Mouse (Mus musculus): Measurements from ENCODE around the gene Krt87. TPM values are rescaled to one million over a fixed set of nuclear protein-coding genes. Genes with fewer than 3 reads are reported as not detected.

Gene Krt87
- polyA plus RNA-seq, 1 experiment from 2014 or later = 0.21 TPM

- no peak overlapping the region for H3K4me2 ChIP-seq (replicated peaks)
- no peak overlapping the region for H3K27ac ChIP-seq
- no peak overlapping the region for H3K9ac ChIP-seq
- no peak overlapping the region for H3K4me3 ChIP-seq (replicated peaks)
- WGBS = 79% methylated on average over 6 of the region's 6 CpGs
- H3K4me1 ChIP-seq (replicated peaks) = peaks cover 8% of the 10 kb centered on the region
- H3K9me3 ChIP-seq = no peaks in the 10 kb centered on the region
- no peaks in the 10 kb centered on the region for H3K36me3 ChIP-seq
- no peaks in the 10 kb centered on the region for H3K27me3 ChIP-seq (replicated peaks)
- no peak for ATAC-seq
These were observed 53.5 kb downstream of the Krt87 start for GRCm38 (mm10) chr15:101385064-101385463.

GRCm38 (mm10) chr15:101384610-101385009, 54.0 kb downstream of the Krt87 start:
- H3K27me3 ChIP-seq (replicated peaks) = no peaks in the 10 kb centered on the region
- H3K4me3 ChIP-seq (replicated peaks) = no peak overlapping the region
- no peak overlapping the region for H3K27ac ChIP-seq
- H3K9ac ChIP-seq = no peak overlapping the region
- ATAC-seq = no peak
- no peaks in the 10 kb centered on the region for H3K36me3 ChIP-seq
- H3K4me1 ChIP-seq (replicated peaks) = peaks cover 8% of the 10 kb centered on the region
- H3K9me3 ChIP-seq = no peaks in the 10 kb centered on the region
- H3K4me2 ChIP-seq (replicated peaks) = no peak overlapping the region
- 80% methylated on average over 7 of the region's 7 CpGs for WGBS

GRCm38 (mm10) chr15:101382811-101383210, 55.8 kb downstream of the Krt87 start:
- Histone ChIP-seq H3K9ac (no peak overlapping the region), H3K4me1 (replicated peaks) (peaks cover 4% of the 10 kb centered on the region), H3K4me3 (replicated peaks) (no peak overlapping the region), H3K9me3 (no peaks in the 10 kb centered on the region), H3K27ac (no peak overlapping the region), H3K4me2 (replicated peaks) (no peak overlapping the region), H3K27me3 (replicated peaks) (no peaks in the 10 kb centered on the region), H3K36me3 (no peaks in the 10 kb centered on the region)
- WGBS = 87% methylated on average over 11 of the region's 11 CpGs
- ATAC-seq = no peak

- no peaks in the 10 kb centered on the region for H3K27me3 ChIP-seq (replicated peaks)
- peaks cover 4% of the 10 kb centered on the region for H3K4me1 ChIP-seq (replicated peaks)
- no peak overlapping the region for H3K4me3 ChIP-seq (replicated peaks)
- H3K36me3 ChIP-seq = no peaks in the 10 kb centered on the region
- no peak overlapping the region for H3K27ac ChIP-seq
- no peak overlapping the region for H3K9ac ChIP-seq
- no peak overlapping the region for H3K4me2 ChIP-seq (replicated peaks)
- H3K9me3 ChIP-seq = no peaks in the 10 kb centered on the region
- WGBS = 43% methylated on average over 9 of the region's 9 CpGs
- no peak for ATAC-seq
These were observed 56.8 kb downstream of the Krt87 start for GRCm38 (mm10) chr15:101381758-101382157.

Other genes starting within 250 kb of the Krt87 start
- gene Grasp, start 214.6 kb downstream of the Krt87 start, polyA plus RNA-seq (2015; fragmentation: Nextera tagmentation; extraction: Ambion mirVana) = 3.9 and 4.8 TPM in 2 replicates
- 7.9 and 8.9 TPM in 2 replicates for gene Nr4a1, start 184.5 kb downstream of the Krt87 start, polyA plus RNA-seq (2015; fragmentation: Nextera tagmentation; extraction: Ambion mirVana)
- 61.1 and 62.0 TPM in 2 replicates for gene Atg101, start 154.5 kb downstream of the Krt87 start, polyA plus RNA-seq (2015; fragmentation: Nextera tagmentation; extraction: Ambion mirVana)
- 4.1 TPM in 2 replicates for gene 6030408B16Rik, start 145.6 kb downstream of the Krt87 start, polyA plus RNA-seq (2015; fragmentation: Nextera tagmentation; extraction: Ambion mirVana)
- 1.2 TPM in 2 replicates for gene Krt80, start 68.6 kb downstream of the Krt87 start, polyA plus RNA-seq (2015; fragmentation: Nextera tagmentation; extraction: Ambion mirVana)
- gene Krt7, start 27.8 kb downstream of the Krt87 start, polyA plus RNA-seq (2015; fragmentation: Nextera tagmentation; extraction: Ambion mirVana) = 134 and 137 TPM in 2 replicates
- gene Krt88, start 8.9 kb upstream of the Krt87 start, polyA plus RNA-seq (2015; fragmentation: Nextera tagmentation; extraction: Ambion mirVana) = not detected in 2 replicates
- gene Krt81, start 24.9 kb upstream of the Krt87 start, polyA plus RNA-seq (2015; fragmentation: Nextera tagmentation; extraction: Ambion mirVana) = not detected in 2 replicates
- 0.14 TPM in 1 of 2 replicates, not detected in the other for gene Krt86, start 34.7 kb upstream of the Krt87 start, polyA plus RNA-seq (2015; fragmentation: Nextera tagmentation; extraction: Ambion mirVana)
- gene Krt83, start 52.7 kb upstream of the Krt87 start, polyA plus RNA-seq (2015; fragmentation: Nextera tagmentation; extraction: Ambion mirVana) = 0.19 TPM in 1 of 2 replicates, not detected in the other
- gene Gm49425, start 78.5 kb upstream of the Krt87 start, polyA plus RNA-seq (2015; fragmentation: Nextera tagmentation; extraction: Ambion mirVana) = not detected in 2 replicates
- gene Krt84, start 94.0 kb upstream of the Krt87 start, polyA plus RNA-seq (2015; fragmentation: Nextera tagmentation; extraction: Ambion mirVana) = 0.13 and 0.29 TPM in 2 replicates
- not detected in 2 replicates for gene Krt82, start 111.9 kb upstream of the Krt87 start, polyA plus RNA-seq (2015; fragmentation: Nextera tagmentation; extraction: Ambion mirVana)
- gene Krt90, start 124.1 kb upstream of the Krt87 start, polyA plus RNA-seq (2015; fragmentation: Nextera tagmentation; extraction: Ambion mirVana) = 0.09 and 0.16 TPM in 2 replicates
- not detected in 2 replicates for gene Krt75, start 135.1 kb upstream of the Krt87 start, polyA plus RNA-seq (2015; fragmentation: Nextera tagmentation; extraction: Ambion mirVana)
- gene Gm5414, start 189.4 kb upstream of the Krt87 start, polyA plus RNA-seq (2015; fragmentation: Nextera tagmentation; extraction: Ambion mirVana) = not detected in 2 replicates
- gene Gm5478, start 208.6 kb upstream of the Krt87 start, polyA plus RNA-seq (2015; fragmentation: Nextera tagmentation; extraction: Ambion mirVana) = not detected in 2 replicates
- gene Krt6b, start 241.5 kb upstream of the Krt87 start, polyA plus RNA-seq (2015; fragmentation: Nextera tagmentation; extraction: Ambion mirVana) = not detected in 2 replicates